Mouse (Mus musculus) frontal cortex, adult 2 months (tissue): Measurements from ENCODE around the gene B3gnt9. TPM values are rescaled to one million over a fixed set of nuclear protein-coding genes. Genes with fewer than 3 reads are reported as not detected.

ENCODE experiments used
- DNase-seq, 2 experiments: peaks; one replicate each; pipeline ENCODE4 v3.0.0; 2022; ENCODE audit warnings: low spot score in 1 of 2; ENCODE audit errors: extremely low spot score in 1 of 2
- polyA plus RNA-seq: library from polyadenylated mRNA; depleted of rRNA; stranded (reverse); fragments of >200 nt; gene quantifications from 2 replicates; pipeline ENCODE4 v1.2.3, GENCODE M21; 2012

B3gnt9 gene
- polyA plus RNA-seq, 1 experiment = 4.5 TPM

DNA sequence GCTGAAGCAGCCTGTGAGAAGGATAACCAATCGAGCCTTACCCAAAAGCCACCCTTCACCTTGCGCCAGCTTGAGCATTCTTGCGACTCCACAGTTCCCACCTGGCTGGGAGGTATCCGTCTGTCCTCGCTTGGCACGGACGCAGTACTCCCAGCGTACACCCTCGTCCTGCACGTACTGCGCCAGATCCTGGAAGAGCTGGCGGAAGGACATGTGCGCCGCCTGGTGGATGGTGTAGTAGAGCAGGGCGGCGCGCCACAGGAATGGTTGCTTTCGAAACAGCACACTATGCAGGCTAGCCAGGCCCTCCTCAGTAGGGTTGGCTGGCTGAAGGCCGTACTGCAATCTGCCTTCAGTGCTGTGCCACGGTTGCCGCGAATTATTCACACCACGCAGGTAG is 28.1 kb upstream of the B3gnt9 start:
- DNase-seq = no peak

DNA sequence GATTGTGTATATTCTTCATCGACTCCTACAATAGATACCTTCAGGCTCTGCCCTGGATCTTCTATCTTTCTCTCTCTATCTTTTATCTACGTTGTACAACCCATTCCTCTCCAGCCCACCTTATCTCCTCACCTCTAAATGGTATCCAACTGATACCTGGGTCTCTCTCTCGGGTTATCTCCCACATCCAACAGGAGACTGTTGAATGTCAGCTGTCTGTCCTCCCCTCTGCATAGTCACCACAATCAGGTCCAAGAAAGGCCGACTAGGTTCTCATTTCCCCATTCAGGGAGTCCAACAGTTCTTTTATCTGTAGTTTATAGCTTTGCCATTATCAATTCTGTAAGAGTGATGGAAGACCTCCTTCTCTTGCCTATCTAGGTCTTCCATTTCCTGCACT is 27.3 kb upstream of the B3gnt9 start:
- DNase-seq = no peak

DNA sequence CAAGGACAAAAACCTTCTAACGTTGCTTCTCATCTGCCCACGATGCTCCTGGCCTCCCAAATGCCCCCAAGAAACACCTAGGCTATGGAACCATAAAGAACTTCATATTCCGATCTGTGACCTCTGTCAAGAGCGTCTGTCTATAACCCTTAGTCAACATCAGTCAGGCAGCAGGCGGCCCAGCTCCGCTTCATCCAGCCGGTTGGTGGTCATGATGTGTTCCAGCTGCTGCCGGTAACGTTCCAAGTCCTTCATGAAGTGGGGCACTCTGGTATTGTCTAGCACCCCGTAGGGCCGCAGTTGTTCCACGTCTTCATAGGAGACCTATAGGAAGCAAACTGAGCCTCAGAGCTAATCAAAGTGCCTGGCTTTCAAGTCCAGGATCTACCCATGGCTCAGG is 26.9 kb upstream of the B3gnt9 start:
- DNase-seq = no peak

DNA sequence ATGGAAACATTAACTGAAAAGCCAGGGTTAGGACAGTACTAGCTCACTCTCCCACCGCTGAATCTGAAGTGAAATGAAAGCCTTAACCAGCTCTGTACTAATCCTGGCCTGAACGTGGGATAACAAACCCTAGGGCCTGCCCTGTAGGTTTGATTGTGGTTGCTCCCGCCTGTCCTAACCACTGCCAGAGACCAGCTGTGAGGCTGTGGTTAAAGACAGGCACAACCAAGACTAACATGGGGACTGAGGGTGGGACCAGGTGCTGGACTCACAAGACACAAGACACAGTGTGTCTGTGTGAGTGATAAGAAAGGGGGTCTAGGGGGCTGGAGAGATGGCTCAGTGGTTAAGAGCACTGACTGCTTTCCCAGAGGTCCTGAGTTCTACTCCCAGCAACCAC is 25.6 kb upstream of the B3gnt9 start:
- no peak for DNase-seq

DNA sequence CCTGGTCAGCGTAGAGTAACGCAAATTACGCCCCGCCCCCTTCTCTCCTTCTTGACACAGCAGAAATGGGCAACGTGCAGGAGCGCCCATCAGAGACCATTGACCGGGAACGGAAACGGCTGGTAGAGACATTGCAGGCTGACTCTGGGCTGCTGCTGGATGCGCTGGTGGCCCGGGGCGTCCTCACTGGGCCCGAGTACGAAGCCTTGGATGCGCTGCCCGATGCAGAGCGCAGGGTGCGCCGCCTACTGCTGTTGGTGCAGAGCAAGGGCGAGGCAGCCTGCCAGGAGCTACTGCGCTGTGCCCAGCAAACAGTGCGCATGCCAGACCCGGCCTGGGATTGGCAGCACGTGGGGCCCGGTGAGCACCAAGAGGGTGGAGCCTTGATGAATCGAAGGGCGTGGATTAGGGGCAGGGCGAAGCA is 24.0 kb upstream of the B3gnt9 start:
- DNase-seq = peak; percentile 76 to 92

DNA sequence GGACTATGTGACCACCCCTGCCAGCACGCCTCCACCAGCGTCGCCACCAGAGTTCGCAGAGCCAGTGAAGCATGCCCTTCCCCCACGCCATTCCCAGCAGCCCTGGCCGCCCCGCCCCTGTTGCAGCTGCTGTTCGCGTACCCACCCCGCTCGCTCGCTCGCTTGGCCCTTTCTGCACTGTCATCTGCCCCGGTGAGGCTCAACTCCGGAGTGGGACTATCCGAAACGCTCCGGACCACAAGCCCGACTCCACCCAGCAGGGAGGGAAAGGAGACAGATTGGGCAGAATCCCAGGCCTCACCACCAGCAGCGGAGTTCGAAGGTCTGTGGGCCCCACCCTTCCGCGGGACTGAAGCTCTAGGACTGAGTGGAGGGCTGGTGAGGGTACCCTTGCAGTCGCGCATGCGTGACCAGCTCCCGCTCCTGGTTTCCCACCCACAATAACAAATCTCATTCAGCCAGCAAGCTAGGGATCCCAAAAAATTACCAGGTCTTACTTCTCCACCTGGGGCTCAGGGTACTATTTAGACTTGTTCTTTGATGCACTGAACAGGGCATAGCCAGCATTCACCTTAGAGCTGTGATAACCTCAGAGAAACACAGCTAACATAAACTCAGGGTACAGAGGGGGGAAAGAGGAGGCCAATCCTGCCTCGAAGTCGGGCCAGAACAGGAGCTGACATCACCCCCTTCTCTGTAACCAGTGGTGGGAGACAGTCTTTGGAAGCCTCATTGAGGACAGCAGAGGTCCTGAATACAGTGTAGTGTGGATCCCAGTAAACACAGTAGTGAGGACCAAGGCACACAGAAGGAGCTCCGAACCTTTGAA is 21.6 kb upstream of the B3gnt9 start:
- DNase-seq = no peak

DNA sequence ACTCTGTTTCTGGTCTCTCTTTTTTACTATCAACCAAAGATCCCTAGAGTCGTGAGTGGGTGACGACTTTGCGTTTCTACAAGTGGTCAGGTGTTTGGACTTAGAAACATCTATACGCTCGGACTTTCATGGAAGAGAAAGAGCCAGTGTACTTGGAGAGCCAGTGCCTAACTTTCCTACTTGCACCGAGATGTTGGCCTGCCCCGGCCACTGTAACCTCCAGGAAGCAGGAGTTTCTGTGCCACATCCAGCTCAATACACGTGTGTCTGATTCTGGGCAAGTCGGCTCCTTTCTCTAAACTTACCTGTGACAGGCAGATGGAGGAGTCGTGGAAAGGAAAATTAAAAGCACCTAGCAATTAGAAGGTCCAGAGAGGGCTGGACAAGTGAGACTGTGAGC is 20.9 kb upstream of the B3gnt9 start, which contains the start of gene Nol3:
Gene Nol3, plus strand, starts transcription at position 301 of the 400 bp plus-strand sequence.
- DNase-seq = no peak

DNA sequence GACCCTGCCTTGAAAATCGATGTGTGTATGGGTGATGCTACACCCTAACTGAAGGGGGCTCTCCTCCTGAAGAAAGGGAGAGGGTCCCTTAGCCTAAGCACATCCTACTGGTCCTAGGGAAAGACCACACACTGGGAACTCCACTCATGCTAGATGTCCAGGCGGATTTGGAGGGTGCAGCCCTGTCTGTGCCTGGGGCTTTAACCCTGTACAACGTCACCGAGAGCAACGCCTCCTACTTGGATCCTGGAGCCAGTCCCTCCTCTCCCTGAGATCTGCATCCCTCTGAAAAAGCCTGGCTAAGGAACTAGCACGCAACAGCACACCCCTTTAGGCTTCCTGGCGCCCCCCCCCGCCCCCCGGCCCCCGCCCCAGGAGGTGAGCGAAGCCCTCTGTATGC is 20.4 kb upstream of the B3gnt9 start:
- no peak for DNase-seq

DNA sequence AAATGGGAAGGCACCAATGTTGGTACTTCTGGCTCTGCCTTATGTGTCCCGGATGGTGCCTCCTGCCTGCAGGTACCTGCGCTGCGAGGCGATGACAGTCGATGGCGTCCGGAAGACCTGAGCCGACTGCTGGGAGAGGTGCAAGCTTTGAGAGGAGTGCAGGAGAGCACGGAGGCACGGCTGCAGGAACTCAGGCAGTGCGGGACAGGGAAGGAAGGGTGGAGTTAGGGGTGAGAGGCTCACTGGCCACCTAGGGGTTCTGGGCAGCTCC is 15.9 kb upstream of the B3gnt9 start:
- no peak for DNase-seq

DNA sequence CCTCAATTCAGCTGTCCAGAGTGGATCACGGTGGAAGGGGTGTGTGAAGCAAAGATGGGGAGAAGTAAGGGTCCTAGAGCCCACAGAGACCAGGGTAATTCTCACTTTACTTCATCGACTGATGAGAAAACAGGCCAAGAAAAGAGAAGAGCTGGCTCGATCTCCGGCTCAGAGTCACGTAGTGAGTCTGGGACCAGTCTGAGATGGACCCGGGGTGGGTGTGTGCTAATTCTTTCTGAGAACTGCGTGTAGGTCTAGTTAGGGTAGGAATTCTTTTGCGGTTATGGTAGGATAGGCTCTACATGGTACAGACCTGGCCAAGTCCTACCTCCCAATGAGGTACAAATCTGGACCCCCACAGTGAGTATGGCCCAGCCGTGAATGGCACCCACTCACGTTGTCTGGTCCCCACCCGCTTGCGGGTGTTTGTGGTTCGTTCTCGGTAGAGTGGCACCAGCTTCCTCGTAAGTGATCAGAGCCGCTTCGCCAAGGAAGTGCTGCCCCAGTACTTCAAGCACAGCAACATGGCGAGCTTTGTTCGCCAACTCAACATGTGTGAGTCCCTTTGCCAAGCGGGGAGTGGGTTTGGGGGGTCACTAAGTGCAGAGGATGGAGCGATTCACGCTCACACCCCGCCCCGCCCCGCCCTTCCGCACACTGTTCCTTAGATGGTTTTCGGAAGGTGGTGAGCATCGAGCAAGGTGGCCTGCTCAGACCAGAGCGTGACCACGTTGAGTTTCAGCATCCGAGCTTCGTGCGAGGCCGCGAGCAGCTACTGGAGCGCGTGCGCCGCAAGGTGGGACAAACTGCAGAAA is 15.4 kb upstream of the B3gnt9 start:
- no peak for DNase-seq

DNA sequence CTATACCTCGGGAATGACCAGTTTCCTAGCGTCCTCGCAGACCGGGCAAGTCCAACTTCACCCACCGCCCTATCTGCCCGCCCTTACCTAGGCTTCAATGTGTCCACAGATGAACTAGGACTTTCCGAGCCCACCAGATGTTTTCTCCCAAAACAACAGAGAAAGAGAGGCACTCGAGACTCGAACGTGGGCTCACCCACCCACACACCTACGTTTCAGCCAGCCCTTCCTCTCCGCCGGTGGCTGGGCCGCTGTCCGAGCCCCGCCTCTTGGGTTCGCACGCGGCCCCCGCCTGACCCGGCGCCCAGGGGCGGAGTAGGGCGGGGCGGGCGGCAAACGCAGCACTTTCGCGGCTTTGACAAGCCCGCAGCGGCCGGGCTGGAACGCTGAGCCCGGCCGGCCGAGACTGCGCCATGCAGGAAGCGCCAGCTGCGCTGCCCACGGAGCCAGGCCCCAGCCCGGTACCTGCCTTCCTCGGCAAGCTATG is 14.6 kb upstream of the B3gnt9 start, which contains the start of gene Hsf4:
Gene Hsf4, plus strand, starts transcription at position 341 of the 487 bp plus-strand sequence.
- DNase-seq = no peak

DNA sequence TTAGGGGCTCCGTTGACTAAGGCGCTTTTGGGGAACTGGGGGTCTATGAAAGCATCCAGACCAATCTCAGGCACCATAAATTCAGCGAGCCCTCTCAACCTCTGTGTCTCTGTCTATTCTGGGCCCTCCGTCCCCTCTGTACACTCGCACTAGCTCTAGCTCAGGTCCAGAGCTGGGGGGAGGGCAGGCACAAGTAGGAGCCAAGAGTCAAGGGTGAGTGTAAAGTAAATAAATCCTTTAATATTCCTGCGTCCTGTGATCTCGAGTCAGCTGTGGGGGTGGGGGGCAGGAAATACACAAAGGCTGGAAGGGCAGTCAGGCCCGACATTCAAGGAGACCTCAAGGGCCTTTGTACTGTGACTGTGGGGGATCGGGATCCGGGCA is 14.1 kb upstream of the B3gnt9 start:
- no peak for DNase-seq

DNA sequence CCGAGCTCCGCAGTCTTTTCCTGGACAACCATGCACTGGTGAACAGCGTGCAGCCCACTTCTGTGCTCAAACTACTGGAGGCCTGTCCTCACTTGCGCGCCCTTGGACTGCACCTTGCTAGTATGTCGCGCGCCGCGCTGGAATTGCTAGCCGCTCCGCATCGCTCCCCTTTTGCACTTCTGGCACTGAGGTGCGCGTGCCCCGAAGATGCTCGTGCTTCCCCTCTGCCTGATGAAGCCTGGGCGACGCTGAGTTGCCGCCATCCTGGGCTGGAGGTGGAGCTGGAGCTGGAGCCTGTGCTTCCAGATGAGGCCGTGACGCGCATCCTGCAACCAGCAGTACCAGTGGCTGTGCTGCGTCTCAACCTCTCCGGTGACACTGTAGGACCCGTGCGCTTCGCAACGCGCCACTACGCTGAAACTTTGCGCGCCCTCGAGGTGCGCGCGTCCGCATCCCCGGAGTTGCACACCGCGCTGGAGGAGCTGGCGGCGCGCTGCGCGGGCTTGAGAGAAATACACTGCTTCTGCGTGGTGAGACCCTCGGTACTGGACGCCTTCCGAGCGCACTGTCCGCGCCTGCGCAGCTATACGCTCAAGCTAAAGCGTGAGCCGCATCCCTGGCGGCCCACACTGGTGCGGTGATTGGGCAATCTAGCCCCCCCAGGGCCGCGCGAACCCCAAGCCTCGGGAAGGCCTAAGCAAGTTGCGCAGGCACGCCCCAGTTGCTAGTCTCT is 13.6 kb upstream of the B3gnt9 start:
- DNase-seq = peak; percentile 79 to 86

DNA sequence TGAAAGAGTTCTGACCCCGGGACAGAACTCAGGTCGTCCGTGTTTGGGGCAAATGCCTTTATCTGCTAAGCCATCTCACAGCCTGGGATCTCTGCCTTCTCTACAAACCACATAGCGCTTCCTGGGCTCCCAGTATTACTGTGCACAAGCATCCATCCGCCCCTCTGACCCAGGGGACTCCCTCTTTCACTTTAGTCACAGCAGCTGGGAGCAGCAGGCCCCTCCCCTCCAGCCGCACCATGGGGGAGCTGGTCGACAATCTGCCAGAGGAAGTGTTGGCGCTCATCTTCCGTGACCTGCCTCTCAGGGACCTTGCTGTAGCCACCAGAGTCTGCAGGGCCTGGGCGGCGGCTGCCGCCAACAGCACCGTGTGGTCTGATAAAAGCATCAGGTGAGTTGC is 11.8 kb upstream of the B3gnt9 start:
- no peak for DNase-seq

DNA sequence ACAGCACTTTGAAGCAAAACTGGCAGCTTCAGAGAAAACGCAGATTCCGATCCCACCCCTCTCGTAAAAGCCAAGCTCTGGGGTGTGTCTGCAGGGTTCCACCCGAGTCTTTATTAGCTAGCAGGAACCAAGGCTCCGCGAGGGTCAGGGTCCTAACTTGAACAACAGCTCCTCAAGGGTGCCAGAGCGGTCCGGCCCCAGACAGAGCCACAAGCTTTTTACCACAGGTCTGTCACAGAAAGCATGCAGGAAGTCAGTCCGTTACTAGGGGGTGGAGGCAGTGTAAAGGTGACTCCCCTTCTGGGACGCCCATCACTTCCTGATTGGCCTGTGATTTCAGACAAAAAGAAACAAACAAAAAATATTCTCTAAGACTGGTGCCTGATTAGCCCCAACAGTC is 10.2 kb upstream of the B3gnt9 start:
- no peak for DNase-seq

DNA sequence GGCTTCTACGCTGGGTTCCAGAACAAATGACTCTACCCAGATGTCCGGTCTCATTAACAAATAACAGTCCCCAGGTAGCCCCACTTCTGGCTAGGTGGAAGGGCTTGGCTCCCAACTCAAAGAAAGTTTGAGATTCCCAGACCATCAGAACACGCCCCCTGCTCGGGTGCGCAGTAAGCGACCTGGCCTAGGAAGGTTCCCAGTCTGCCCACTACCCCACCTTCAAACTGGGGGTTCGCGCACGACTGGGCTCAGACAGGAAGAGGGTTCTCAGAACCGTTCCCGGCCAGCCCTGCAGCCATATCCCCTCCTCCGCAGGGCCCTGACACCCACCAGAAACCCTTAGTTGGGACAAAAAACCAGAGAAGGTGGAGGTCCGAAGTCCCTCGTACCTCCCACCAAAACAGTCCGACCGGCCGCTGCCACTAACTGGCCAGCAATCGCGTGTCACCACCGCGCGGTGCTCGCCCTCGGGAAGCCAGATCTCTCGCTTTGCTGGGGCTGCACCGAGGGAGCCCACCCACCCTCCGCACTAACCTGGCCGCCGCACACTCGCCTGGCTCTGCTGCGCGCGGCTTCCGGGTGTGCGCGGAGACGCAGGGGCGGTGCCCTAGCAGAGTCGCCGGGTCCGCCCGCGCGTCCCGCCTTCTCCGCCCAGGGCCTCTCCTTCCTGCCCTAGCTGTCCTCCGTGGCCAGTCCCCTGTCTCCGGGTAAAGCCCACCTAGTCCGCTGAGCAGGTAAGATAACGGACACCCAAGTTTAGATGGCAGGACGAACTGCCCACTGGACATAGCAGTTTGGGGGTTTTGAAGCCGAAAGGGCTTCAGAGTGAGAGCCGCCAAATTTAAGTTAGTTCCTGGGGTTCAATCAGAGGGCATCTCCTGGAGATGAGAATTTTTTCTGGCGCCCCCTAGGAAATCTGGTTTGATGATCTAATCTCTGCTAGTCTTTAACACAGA is 9.3 kb upstream of the B3gnt9 start, which contains the start of the genes Tradd and Fbxl8:
Gene Tradd, minus strand, starts transcription at position 586 of the 959 bp plus-strand sequence.
Gene Fbxl8, plus strand, starts transcription at position 625 of the 959 bp plus-strand sequence.
- no peak for DNase-seq

DNA sequence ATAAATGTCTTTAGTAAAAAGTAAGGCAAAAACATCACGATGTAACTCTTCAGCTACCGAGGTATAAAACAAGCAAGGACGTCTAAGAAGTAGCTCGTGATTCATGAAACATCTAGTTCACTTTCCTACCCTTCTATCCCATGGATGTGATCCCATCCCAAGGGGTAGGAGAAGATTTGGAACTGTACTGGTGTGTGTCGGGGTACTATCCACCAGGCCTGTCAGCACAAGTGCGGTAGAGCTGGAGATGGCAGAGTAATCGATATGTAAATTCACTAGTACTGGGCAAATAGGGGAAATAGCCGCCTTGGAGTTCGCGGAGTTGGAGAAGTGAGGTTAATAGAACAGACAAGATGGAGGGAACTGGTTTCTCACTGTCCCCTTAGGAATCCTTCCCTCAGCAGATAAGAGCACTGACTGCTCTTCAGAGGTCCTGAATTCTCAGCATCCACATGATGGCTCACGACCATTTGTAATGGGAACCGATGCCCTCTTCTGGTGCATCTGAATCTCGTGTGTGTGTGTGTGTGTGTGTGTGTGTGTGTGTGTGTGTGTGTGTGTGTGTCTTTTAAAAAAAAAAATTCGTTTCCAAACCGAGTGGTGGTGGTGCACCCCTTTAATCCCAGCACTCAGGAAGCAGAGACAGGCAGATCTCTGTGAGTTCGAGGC is 8.4 kb upstream of the B3gnt9 start:
- DNase-seq = no peak

DNA sequence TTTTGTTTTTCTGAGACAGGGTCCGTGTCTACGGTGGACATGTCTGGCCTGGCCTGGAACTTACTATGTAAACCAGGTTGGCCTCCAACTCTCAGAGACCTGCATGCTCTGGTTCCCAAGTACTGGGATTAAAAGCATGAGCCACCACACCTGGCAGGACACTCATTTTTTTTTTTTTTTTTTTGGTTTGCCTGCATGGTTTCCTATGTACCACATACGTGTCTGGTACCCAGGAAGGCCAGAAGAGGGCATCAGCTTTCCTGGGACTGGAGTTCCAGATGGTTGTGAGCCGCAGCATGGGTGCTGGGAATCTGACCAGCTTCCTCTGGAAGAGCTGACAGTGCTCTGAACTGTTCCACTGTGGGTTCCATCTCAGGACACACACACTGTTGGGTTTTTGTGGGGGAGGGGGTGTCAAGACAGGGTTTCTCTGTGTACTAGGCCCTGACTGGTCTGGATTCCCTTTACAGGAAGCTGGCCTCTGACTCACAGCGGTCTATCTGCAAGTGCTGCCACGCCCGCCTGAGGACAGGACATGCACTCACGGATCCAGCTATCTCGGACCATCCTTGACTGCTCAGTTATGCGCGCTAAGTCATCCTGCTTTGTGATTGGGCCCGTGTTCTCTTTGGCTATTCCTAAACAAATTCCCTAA is 6.5 kb upstream of the B3gnt9 start:
- no peak for DNase-seq
